Mouse (Mus musculus): Measurements from ENCODE around the gene Ncoa5. TPM values are rescaled to one million over a fixed set of nuclear protein-coding genes. Genes with fewer than 3 reads are reported as not detected.

Ncoa5 gene
- total and polyA plus RNA-seq, 3 experiments: 41.8 to 50.0 (median 45.7) TPM

- H3K4me3 ChIP-seq (ENCODE audit: low read depth, low read length): no peak overlapping the region
- no peaks in the 10 kb centered on the region for H3K4me1 ChIP-seq (ENCODE audit: insufficient read depth, low read depth, low read length)
- H3K9me3 ChIP-seq (replicated peaks): no peaks in the 10 kb centered on the region
- TF ChIP-seq POLR2AphosphoS5 (IDR thresholded peaks at IDR 0.05; ENCODE audit: insufficient replicate concordance, low read depth, low read length) (no peak), TAL1 (conservative IDR thresholded peaks at IDR 0.05; ENCODE audit: low read depth, low read length) (no peak), CTCF (IDR thresholded peaks at IDR 0.05; ENCODE audit: low read depth, low read length) (no peak)
- DNase-seq (ENCODE audit: low spot score) (no peak), ATAC-seq (ENCODE audit: extremely low read depth, insufficient number of reproducible peaks, low FRiP score, poor library complexity, severe bottlenecking) (no peak)
- no peaks in the 10 kb centered on the region for H3K27me3 ChIP-seq (ENCODE audit: insufficient read depth, low read length)
- peaks cover 88% of the 10 kb centered on the region for H3K36me3 ChIP-seq (replicated peaks)
These were observed 24.3 kb downstream of the Ncoa5 start for GRCm38 (mm10) chr2:165010351-165010750.

GRCm38 (mm10) chr2:165009581-165009980 is 25.1 kb downstream of the Ncoa5 start:
- Histone ChIP-seq H3K4me3 (ENCODE audit: low read depth, low read length) (no peak overlapping the region), H3K36me3 (replicated peaks) (peaks cover 93% of the 10 kb centered on the region), H3K4me1 (ENCODE audit: insufficient read depth, low read depth, low read length) (no peaks in the 10 kb centered on the region), H3K27me3 (ENCODE audit: insufficient read depth, low read length) (no peaks in the 10 kb centered on the region), H3K9me3 (replicated peaks) (no peaks in the 10 kb centered on the region)
- no peak for TF ChIP-seq TAL1 (conservative IDR thresholded peaks at IDR 0.05; ENCODE audit: low read depth, low read length)
- no peak for ATAC-seq (ENCODE audit: extremely low read depth, insufficient number of reproducible peaks, low FRiP score, poor library complexity, severe bottlenecking)
- no peak for DNase-seq (ENCODE audit: low spot score)

GRCm38 (mm10) chr2:165009161-165009560 is 25.5 kb downstream of the Ncoa5 start:
- H3K27me3 ChIP-seq (ENCODE audit: insufficient read depth, low read length): no peaks in the 10 kb centered on the region
- no peaks in the 10 kb centered on the region for H3K9me3 ChIP-seq (replicated peaks)
- no peak overlapping the region for H3K4me3 ChIP-seq (ENCODE audit: low read depth, low read length)
- DNase-seq (ENCODE audit: low spot score): no peak
- TF ChIP-seq POLR2AphosphoS5 (IDR thresholded peaks at IDR 0.05; ENCODE audit: insufficient replicate concordance, low read depth, low read length) (no peak), GATA2 (IDR thresholded peaks at IDR 0.05; ENCODE audit: borderline replicate concordance, low read depth, low read length) (no peak), TAL1 (conservative IDR thresholded peaks at IDR 0.05; ENCODE audit: low read depth, low read length) (no peak), GATA1 (IDR thresholded peaks at IDR 0.05; ENCODE audit: borderline replicate concordance, low read length) (no peak), CTCF (IDR thresholded peaks at IDR 0.05; ENCODE audit: low read depth, low read length) (no peak)
- ATAC-seq (ENCODE audit: extremely low read depth, insufficient number of reproducible peaks, low FRiP score, poor library complexity, severe bottlenecking): no peak
- H3K36me3 ChIP-seq (replicated peaks): peaks cover 94% of the 10 kb centered on the region
- no peaks in the 10 kb centered on the region for H3K4me1 ChIP-seq (ENCODE audit: insufficient read depth, low read depth, low read length)

- TF ChIP-seq CTCF (IDR thresholded peaks at IDR 0.05; ENCODE audit: low read depth, low read length) (no peak), GATA1 (IDR thresholded peaks at IDR 0.05; ENCODE audit: borderline replicate concordance, low read length) (no peak), POLR2AphosphoS5 (IDR thresholded peaks at IDR 0.05; ENCODE audit: insufficient replicate concordance, low read depth, low read length) (no peak), GATA2 (IDR thresholded peaks at IDR 0.05; ENCODE audit: borderline replicate concordance, low read depth, low read length) (no peak), TAL1 (conservative IDR thresholded peaks at IDR 0.05; ENCODE audit: low read depth, low read length) (no peak)
- H3K27me3 ChIP-seq (ENCODE audit: insufficient read depth, low read length): no peaks in the 10 kb centered on the region
- ATAC-seq (ENCODE audit: extremely low read depth, insufficient number of reproducible peaks, low FRiP score, poor library complexity, severe bottlenecking) (no peak), DNase-seq (ENCODE audit: low spot score) (no peak)
- H3K4me3 ChIP-seq (ENCODE audit: low read depth, low read length): no peak overlapping the region
- H3K4me1 ChIP-seq (ENCODE audit: insufficient read depth, low read depth, low read length): no peaks in the 10 kb centered on the region
- H3K36me3 ChIP-seq (replicated peaks): peaks cover 98% of the 10 kb centered on the region
- no peaks in the 10 kb centered on the region for H3K9me3 ChIP-seq (replicated peaks)
These were observed 26.7 kb downstream of the Ncoa5 start for GRCm38 (mm10) chr2:165007986-165008385.

- Histone ChIP-seq H3K4me1 (ENCODE audit: insufficient read depth, low read depth, low read length) (no peaks in the 10 kb centered on the region), H3K4me3 (ENCODE audit: low read depth, low read length) (no peak overlapping the region), H3K36me3 (replicated peaks) (peaks cover 99% of the 10 kb centered on the region), H3K27me3 (ENCODE audit: insufficient read depth, low read length) (no peaks in the 10 kb centered on the region), H3K9me3 (replicated peaks) (no peaks in the 10 kb centered on the region)
- DNase-seq (ENCODE audit: low spot score): no peak
- ATAC-seq (ENCODE audit: extremely low read depth, insufficient number of reproducible peaks, low FRiP score, poor library complexity, severe bottlenecking): no peak
- no peak for TF ChIP-seq GATA1 (IDR thresholded peaks at IDR 0.05; ENCODE audit: borderline replicate concordance, low read length)
- no peak for TF ChIP-seq CTCF (IDR thresholded peaks at IDR 0.05; ENCODE audit: low read depth, low read length)
- no peak for TF ChIP-seq GATA2 (IDR thresholded peaks at IDR 0.05; ENCODE audit: borderline replicate concordance, low read depth, low read length)
- no peak for TF ChIP-seq POLR2AphosphoS5 (IDR thresholded peaks at IDR 0.05; ENCODE audit: insufficient replicate concordance, low read depth, low read length)
- TF ChIP-seq TAL1 (conservative IDR thresholded peaks at IDR 0.05; ENCODE audit: low read depth, low read length): no peak
These were observed 27.9 kb downstream of the Ncoa5 start for GRCm38 (mm10) chr2:165006813-165007212.

- no peaks in the 10 kb centered on the region for H3K9me3 ChIP-seq (replicated peaks)
- H3K4me1 ChIP-seq (ENCODE audit: insufficient read depth, low read depth, low read length): no peaks in the 10 kb centered on the region
- H3K27me3 ChIP-seq (ENCODE audit: insufficient read depth, low read length): no peaks in the 10 kb centered on the region
- peaks cover 100% of the 10 kb centered on the region for H3K36me3 ChIP-seq (replicated peaks)
- no peak for TF ChIP-seq TAL1 (conservative IDR thresholded peaks at IDR 0.05; ENCODE audit: low read depth, low read length)
- TF ChIP-seq POLR2AphosphoS5 (IDR thresholded peaks at IDR 0.05; ENCODE audit: insufficient replicate concordance, low read depth, low read length): no peak
- TF ChIP-seq CTCF (IDR thresholded peaks at IDR 0.05; ENCODE audit: low read depth, low read length): no peak
- TF ChIP-seq GATA1 (IDR thresholded peaks at IDR 0.05; ENCODE audit: borderline replicate concordance, low read length): no peak
- TF ChIP-seq GATA2 (IDR thresholded peaks at IDR 0.05; ENCODE audit: borderline replicate concordance, low read depth, low read length): no peak
- H3K4me3 ChIP-seq (ENCODE audit: low read depth, low read length): no peak overlapping the region
- DNase-seq (ENCODE audit: low spot score): no peak
- no peak for ATAC-seq (ENCODE audit: extremely low read depth, insufficient number of reproducible peaks, low FRiP score, poor library complexity, severe bottlenecking)
These were observed 30.4 kb downstream of the Ncoa5 start for GRCm38 (mm10) chr2:165004237-165004636.

GRCm38 (mm10) chr2:165003108-165003507 is 31.6 kb downstream of the Ncoa5 start:
- Histone ChIP-seq H3K9me3 (replicated peaks) (no peaks in the 10 kb centered on the region), H3K36me3 (replicated peaks) (peaks cover 100% of the 10 kb centered on the region), H3K4me3 (ENCODE audit: low read depth, low read length) (no peak overlapping the region), H3K4me1 (ENCODE audit: insufficient read depth, low read depth, low read length) (no peaks in the 10 kb centered on the region), H3K27me3 (ENCODE audit: insufficient read depth, low read length) (no peaks in the 10 kb centered on the region)
- ATAC-seq (ENCODE audit: extremely low read depth, insufficient number of reproducible peaks, low FRiP score, poor library complexity, severe bottlenecking) (no peak), DNase-seq (ENCODE audit: low spot score) (no peak)
- TF ChIP-seq CTCF (IDR thresholded peaks at IDR 0.05; ENCODE audit: low read depth, low read length): no peak
- TF ChIP-seq GATA1 (IDR thresholded peaks at IDR 0.05; ENCODE audit: borderline replicate concordance, low read length): no peak
- no peak for TF ChIP-seq TAL1 (conservative IDR thresholded peaks at IDR 0.05; ENCODE audit: low read depth, low read length)
- TF ChIP-seq POLR2AphosphoS5 (IDR thresholded peaks at IDR 0.05; ENCODE audit: insufficient replicate concordance, low read depth, low read length): no peak
- no peak for TF ChIP-seq GATA2 (IDR thresholded peaks at IDR 0.05; ENCODE audit: borderline replicate concordance, low read depth, low read length)

Data from G1E (cell line).